Mouse (Mus musculus) adrenal gland, postnatal 10 days (tissue): Measurements from ENCODE around the gene Atcay. TPM values are rescaled to one million over a fixed set of nuclear protein-coding genes. Genes with fewer than 3 reads are reported as not detected.

Source experiments
- microRNA-seq: library from miRNA; unstranded; fragments of <30 nt; microRNA quantifications from one replicate; pipeline ENCODE4 v1.2.0, GENCODE M21; 2021
- total RNA-seq, 2 experiments: library from RNA; stranded (reverse); gene quantifications; 2 replicates each; pipeline ENCODE4 v1.2.3; 2021

The Atcay gene
- total RNA-seq, 2 experiments from 2014 or later: 2.5 to 4.6 TPM

Small RNA genes lying within 50 kb of the gene (microRNA-seq; reads per million reads assigned to microRNA genes)
- gene Mir3057: 12.5 reads per million, percentile 22 among the genes with 10 or more reads in this experiment

Other genes with a start within 250 kb of the Atcay start
- gene Gng7, start 215.9 kb downstream of the Atcay start, total RNA-seq: 1 to 10 TPM; 5.4 to 6.4 TPM
- gene Diras1, start 205.2 kb downstream of the Atcay start, total RNA-seq: 1 to 10 TPM; 2.8 to 3.4 TPM
- gene Slc39a3, start 193.4 kb downstream of the Atcay start, total RNA-seq: 10 to 100 TPM; 28.5 to 32.8 TPM
- gene Sgta, start 170.7 kb downstream of the Atcay start, total RNA-seq: 100 to 1,000 TPM; 190 to 191 TPM
- gene Thop1, start 160.8 kb downstream of the Atcay start, total RNA-seq: 10 to 100 TPM; 31.8 to 42.4 TPM
- gene Creb3l3, start 132.0 kb downstream of the Atcay start, total RNA-seq: 10 to 100 TPM; 18.1 to 42.6 TPM
- gene Map2k2, start 124.9 kb downstream of the Atcay start, total RNA-seq: 100 to 1,000 TPM; 151 to 161 TPM
- 10 to 100 TPM; 61.1 to 66.6 TPM for gene Zbtb7a, start 95.6 kb downstream of the Atcay start, total RNA-seq
- 10 to 100 TPM; 25.8 to 26.5 TPM for gene Pias4, start 62.9 kb downstream of the Atcay start, total RNA-seq
- 1,000 to 10,000 TPM; 1,466 to 1,521 TPM for gene Eef2, start 54.2 kb downstream of the Atcay start, total RNA-seq
- 10 to 100 TPM; 55.3 to 55.6 TPM for gene Dapk3, start 47.8 kb downstream of the Atcay start, total RNA-seq
- gene 4930442H23Rik, start 47.0 kb downstream of the Atcay start, total RNA-seq: not detected
- gene Nmrk2, start 28.8 kb downstream of the Atcay start, total RNA-seq: 1 to 10 TPM in 1 of 2 experiments, under 1 TPM in 1; 0.15 to 4.9 TPM
- 10 to 100 TPM in 1 of 2 experiments, 1 to 10 TPM in 1; 7.4 to 11.9 TPM for gene Zfr2, start 2.3 kb upstream of the Atcay start, total RNA-seq
- 1 to 10 TPM; 1.8 to 2.1 TPM for gene Matk, start 22.1 kb upstream of the Atcay start, total RNA-seq
- 100 to 1,000 TPM; 109 to 111 TPM for gene Mrpl54, start 36.1 kb upstream of the Atcay start, total RNA-seq
- gene Apba3, start 36.1 kb upstream of the Atcay start, total RNA-seq: 10 to 100 TPM; 79.8 to 83.8 TPM
- 1 to 10 TPM; 1.9 to 3.0 TPM for gene Tjp3, start 60.7 kb upstream of the Atcay start, total RNA-seq
- gene Pip5k1c, start 62.1 kb upstream of the Atcay start, total RNA-seq: 10 to 100 TPM; 39.2 to 48.9 TPM
- 10 to 100 TPM; 29.4 to 35.4 TPM for gene Cactin, start 90.3 kb upstream of the Atcay start, total RNA-seq
- 10 to 100 TPM; 24.5 to 31.8 TPM for gene Tbxa2r, start 97.9 kb upstream of the Atcay start, total RNA-seq
- gene Gipc3, start 112.4 kb upstream of the Atcay start, total RNA-seq: 1 to 10 TPM; 3.6 to 4.0 TPM
- gene Hmg20b, start 119.6 kb upstream of the Atcay start, total RNA-seq: 10 to 100 TPM; 81.2 to 97.5 TPM
- 10 to 100 TPM; 17.8 to 22.8 TPM for gene Mfsd12, start 126.7 kb upstream of the Atcay start, total RNA-seq
- gene 4930404N11Rik, start 135.0 kb upstream of the Atcay start, total RNA-seq: 1 to 10 TPM; 1.1 to 2.3 TPM
- 10 to 100 TPM; 42.1 to 51.7 TPM for gene Fzr1, start 147.7 kb upstream of the Atcay start, total RNA-seq
- gene Dohh, start 153.6 kb upstream of the Atcay start, total RNA-seq: 10 to 100 TPM; 52.8 to 54.2 TPM
- 1 to 10 TPM; 1.1 to 1.6 TPM for gene Gm48551, start 153.6 kb upstream of the Atcay start, total RNA-seq
- 1 to 10 TPM in 1 of 2 experiments, under 1 TPM in 1; 0.45 to 1.9 TPM for gene Gm48552, start 158.2 kb upstream of the Atcay start, total RNA-seq
- 1 to 10 TPM; 1.2 to 1.6 TPM for gene Smim24, start 162.2 kb upstream of the Atcay start, total RNA-seq
- gene Nfic, start 224.8 kb upstream of the Atcay start, total RNA-seq: 100 to 1,000 TPM in 1 of 2 experiments, 10 to 100 TPM in 1; 99.9 to 129 TPM